Mouse (Mus musculus): ENCODE data around the gene Dlk2. TPM values are rescaled to one million over a fixed set of nuclear protein-coding genes. Genes with fewer than 3 reads are reported as not detected.
A peak's percentile ranks its signal among the peaks of the same experiment; 100 is the strongest.

Gene Dlk2
- total RNA-seq, 2 experiments from 2014 or later: 47.4 to 49.0 TPM

- DNase-seq (ENCODE audit: low spot score in 2 of 2): no peak
Measured at GRCm38 (mm10) chr17:46272675-46273074, 24.5 kb upstream of the Dlk2 start.

- DNase-seq (ENCODE audit: low spot score in 2 of 2): no peak
Measured at GRCm38 (mm10) chr17:46273803-46274236, 23.4 kb upstream of the Dlk2 start.

DNA sequence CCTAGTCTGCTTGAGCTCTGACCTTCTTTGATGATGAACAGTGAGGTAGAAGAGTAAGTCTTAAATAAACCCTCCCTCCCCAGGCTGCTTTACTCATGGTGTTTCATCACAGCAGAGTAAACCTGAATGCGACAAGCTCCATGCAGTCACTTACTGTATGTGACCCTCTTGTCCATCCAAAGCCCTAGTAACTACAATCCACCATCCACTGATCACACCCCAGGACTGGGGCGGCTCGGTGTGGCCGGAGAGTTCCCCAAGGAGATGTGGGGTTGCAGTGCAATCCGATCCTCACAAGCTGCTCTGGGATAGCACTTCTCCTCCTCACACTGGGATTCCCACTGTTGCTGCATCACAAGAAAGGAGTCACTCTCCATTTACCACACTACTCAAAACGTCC, 22.8 kb upstream of the Dlk2 start:
- DNase-seq (ENCODE audit: low spot score in 2 of 2): no peak

DNA sequence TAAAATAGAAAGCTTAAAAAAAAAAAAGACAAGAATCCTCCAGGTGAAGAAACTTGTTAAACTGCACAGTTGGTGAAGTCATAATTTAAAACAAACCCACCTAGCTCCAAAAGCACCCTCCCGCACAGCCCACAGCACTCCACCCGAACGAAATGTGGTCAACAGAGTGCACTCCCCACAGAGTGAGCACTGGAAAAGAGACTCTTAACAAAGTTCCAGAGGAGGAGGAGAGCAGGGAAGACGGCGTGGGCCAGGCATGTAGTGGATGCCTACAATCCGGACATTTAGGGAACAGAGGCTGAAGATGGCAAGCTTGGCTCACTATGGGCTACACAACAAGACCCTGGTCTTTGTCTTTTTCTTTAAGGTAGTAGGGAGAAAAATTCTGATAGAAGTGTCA, 22.2 kb upstream of the Dlk2 start:
- DNase-seq (ENCODE audit: low spot score in 2 of 2): no peak

- DNase-seq (ENCODE audit: low spot score in 2 of 2): no peak
Measured at GRCm38 (mm10) chr17:46275506-46275905, 21.7 kb upstream of the Dlk2 start.

DNA sequence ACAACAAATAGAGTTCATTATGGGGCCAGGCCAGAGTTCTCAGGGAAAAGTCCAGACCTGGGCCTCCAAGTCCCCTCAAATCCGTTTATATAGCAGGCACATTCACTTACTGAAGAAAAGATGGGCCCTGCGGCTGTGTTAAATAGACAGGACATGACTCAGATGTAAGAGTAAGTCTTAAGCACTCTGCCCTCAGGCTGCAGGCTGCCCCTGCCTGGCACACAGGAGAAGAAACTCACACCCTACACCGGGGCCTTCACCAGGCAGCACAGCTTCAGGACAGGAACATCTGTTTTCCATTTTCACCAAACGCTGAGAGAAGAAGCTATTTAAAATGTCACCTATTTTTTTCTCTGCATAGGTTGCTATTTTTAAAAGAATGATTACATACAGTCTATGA, 19.6 kb upstream of the Dlk2 start:
- no peak for DNase-seq (ENCODE audit: low spot score in 2 of 2)

- no peak for DNase-seq (ENCODE audit: low spot score in 2 of 2)
Measured at GRCm38 (mm10) chr17:46278011-46278765, 19.0 kb upstream of the Dlk2 start.

GRCm38 (mm10) chr17:46282483-46283123, 14.6 kb upstream of the Dlk2 start, which contains the start of gene Tjap1:
Gene Tjap1, minus strand, starts transcription at chr17:46283026.
- DNase-seq (ENCODE audit: low spot score in 2 of 2): peak; percentile 78 to 81

GRCm38 (mm10) chr17:46283140-46283539, 14.1 kb upstream of the Dlk2 start:
- no peak for DNase-seq (ENCODE audit: low spot score in 2 of 2)

- DNase-seq (ENCODE audit: low spot score in 2 of 2): no peak
Measured at GRCm38 (mm10) chr17:46283911-46284310, 13.3 kb upstream of the Dlk2 start.

DNA sequence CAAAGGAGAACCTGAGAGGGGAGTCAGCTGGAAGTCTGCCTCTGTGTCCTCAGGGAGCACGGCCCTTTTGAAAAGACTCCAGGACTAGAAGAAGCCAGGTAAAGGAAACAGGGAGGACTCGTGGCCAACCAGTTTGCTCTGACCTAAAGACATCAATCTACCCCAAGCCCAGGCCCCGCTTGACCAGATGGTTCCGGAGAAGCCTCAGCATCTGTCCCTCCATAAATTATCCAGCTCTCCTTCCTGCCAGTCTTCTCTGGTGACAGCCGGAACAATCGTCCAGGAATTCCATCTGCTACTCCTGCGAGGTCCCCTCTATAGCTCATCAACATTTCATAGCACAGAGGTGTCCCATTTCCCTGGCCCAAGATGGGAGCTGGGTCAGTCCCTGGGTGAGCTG, 12.6 kb upstream of the Dlk2 start:
- no peak for DNase-seq (ENCODE audit: low spot score in 2 of 2)

GRCm38 (mm10) chr17:46285407-46285806, 11.8 kb upstream of the Dlk2 start:
- no peak for DNase-seq (ENCODE audit: low spot score in 2 of 2)

GRCm38 (mm10) chr17:46287678-46288095, 9.5 kb upstream of the Dlk2 start:
- DNase-seq (ENCODE audit: low spot score in 2 of 2): no peak

DNA sequence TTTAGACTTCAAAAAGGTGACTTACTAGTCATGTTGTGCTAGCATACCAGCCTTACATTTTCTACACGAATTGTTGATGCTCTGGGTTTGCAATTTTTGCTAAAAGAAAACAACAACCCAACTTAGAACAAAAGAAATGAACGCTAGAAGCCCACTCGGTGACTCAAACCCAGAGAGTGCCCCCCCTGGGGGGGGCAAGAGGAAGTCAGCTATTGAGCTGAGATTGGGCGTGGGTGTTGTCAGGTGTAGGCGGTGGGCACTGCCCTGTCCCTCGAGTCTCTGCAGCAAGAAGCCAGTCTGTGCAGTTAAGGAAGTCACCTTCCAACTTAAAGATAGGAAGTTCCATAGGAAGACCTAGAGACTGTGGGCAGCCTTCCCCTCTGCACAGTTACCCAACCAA, 620 bp upstream of the Dlk2 start:
- DNase-seq (ENCODE audit: low spot score in 2 of 2): no peak

DNA sequence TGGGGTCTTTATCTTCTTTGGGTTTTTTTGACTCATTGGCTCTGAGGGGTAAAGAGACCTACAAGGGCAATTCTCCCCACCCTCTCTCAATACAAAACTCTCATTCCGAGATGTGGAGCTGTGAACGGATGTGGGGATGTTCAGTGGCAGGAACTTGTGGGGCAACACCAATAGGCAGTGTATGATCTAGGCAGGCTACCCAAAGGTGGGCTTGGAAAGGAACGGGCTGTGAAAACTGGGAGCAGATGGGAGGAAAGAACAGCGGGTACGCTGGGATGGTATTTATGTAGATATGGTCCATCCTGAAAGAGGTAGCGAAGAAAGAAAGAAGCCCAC, 225 bp upstream of the Dlk2 start:
- peak in 1 of 2 experiments; percentile 70 for DNase-seq (ENCODE audit: low spot score in 2 of 2)

- DNase-seq (ENCODE audit: low spot score in 2 of 2): peak; percentile 70 to 87
Measured at GRCm38 (mm10) chr17:46298220-46298913, 1.1 kb downstream of the Dlk2 start.

DNA sequence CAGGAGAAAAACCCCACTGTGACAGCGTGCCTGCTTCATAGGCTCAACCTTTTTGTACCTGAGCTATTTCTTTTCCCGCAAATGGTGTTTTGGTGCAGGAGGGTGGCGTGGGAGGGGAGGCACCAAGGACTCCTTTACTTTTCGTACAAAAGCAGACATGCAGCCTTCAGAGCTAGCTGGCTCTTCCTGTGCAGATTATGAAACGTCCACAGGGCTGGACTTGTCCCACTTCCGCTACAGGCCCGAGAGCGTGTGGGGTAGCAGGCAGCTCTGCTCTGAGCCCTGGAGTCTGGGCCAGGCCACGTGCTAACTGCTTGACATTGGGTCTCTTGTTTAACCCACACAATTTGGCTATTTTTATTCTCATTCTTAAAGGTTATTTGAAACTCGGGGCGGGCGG, 4.7 kb downstream of the Dlk2 start:
- DNase-seq (ENCODE audit: low spot score in 2 of 2): no peak

DNA sequence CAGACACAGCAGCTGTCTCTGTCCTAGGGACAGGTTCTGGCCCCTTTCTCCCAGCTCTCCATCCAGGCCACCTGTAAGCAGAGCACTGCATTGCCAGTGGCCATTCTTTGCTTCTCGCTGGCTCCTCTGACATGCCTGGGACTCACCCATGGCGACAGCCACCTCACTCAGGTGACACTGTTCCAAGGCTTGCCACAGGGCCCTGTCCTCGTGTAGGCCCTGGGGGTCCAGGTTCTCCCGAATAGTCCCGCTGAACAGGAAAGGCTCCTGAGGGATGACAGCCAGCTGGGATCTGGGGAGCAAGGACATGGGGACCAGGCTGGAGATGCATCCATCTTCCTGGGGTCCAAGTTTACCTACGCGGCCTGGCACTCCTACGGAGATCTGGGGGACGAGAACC, 7.0 kb downstream of the Dlk2 start:
- no peak for DNase-seq (ENCODE audit: low spot score in 2 of 2)

GRCm38 (mm10) chr17:46306956-46307355, 9.7 kb downstream of the Dlk2 start:
- DNase-seq (ENCODE audit: low spot score in 2 of 2): no peak

GRCm38 (mm10) chr17:46309835-46310234, 12.6 kb downstream of the Dlk2 start:
- no peak for DNase-seq (ENCODE audit: low spot score in 2 of 2)

DNA sequence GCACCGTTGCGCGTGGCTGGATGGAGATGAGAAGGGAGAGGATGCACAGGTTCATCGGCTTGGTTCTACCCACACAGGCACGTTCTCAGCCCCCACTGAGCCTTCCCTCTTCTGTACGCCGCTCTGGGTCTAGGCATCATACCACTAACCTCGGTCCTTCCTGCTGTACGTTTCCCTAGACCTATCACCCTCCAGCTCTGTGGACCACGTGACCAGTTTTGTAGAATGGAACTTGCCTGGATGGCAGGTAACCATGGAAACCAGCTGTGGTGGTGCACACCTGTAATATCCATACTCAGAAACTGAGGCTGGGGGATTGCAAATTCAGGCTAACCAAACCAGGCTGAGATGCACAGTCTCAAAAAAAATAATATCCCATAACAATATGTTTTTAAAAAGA, 13.3 kb downstream of the Dlk2 start:
- no peak for DNase-seq (ENCODE audit: low spot score in 2 of 2)

- DNase-seq (ENCODE audit: low spot score in 2 of 2): no peak
Measured at GRCm38 (mm10) chr17:46313135-46313715, 16.0 kb downstream of the Dlk2 start.

Data from layer of hippocampus, adult 18-20 months (tissue).